Mouse (Mus musculus) gastrocnemius, adult 2 months (tissue): Measurements from ENCODE around the gene Vmn1r113. TPM values are rescaled to one million over a fixed set of nuclear protein-coding genes. Genes with fewer than 3 reads are reported as not detected.
"Not testable (repeated sequence)": the region's sequence is repeated elsewhere in the genome, so short reads cannot be mapped to it uniquely, and the experiment has no call there.

Experiments
- DNase-seq: peaks from one replicate; pipeline ENCODE4 v3.0.0; 2022
- H3K27ac ChIP-seq: fragments of 200-600 bp; 2 replicates; pipeline ENCODE4 v1.8.1; 2022; ENCODE audit warnings: mild to moderate bottlenecking
- H3K4me3 ChIP-seq: fragments of 200-600 bp; 2 replicates; pipeline ENCODE4 v1.8.1; 2022; ENCODE audit warnings: mild to moderate bottlenecking, moderate library complexity
- intact Hi-C: fragments of 180-260 bp; cut with DNase I; formaldehyde crosslinking; loops from one replicate; pipeline ENCODE4 v1.15.1; 2025
- long read RNA-seq, 2 experiments: library from polyadenylated mRNA; stranded (forward); transcript quantifications; one replicate each; pipeline ENCODE4 v2.0.0; 2021
- total RNA-seq, 2 experiments: library from RNA; stranded (reverse); gene quantifications; 2 replicates each; pipeline ENCODE4 v1.2.3; 2021

Vmn1r113 gene
- not detected for total RNA-seq
- long read RNA-seq, experiment 1, result 0 reads
- long read RNA-seq, experiment 2, result 0 reads

GRCm38 (mm10) chr7:20786985-20787384 is at the start of gene Vmn1r113:
Gene Vmn1r113, plus strand, starts transcription at chr7:20787285.
- DNase-seq, intact Hi-C loops: not testable (repeated sequence)

DNA sequence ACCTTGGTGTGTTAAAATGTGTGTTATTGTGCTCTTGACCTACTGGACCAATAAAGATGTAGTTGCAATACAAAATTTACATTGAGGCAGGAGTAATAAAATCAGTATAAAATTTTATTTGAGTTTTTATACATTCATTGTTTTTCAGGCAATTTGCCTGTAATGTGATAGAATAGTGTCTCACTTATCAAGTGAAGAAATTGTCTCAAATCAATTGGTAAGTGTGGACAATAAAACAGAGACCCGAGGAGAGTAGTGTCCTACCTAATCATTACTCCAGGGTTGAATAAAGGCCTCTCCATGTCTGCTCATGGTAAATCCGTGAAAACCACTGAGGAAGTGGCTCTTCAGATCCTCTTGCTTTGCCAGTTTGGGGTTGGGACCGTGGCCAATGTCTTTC is 16.2 kb upstream of the Vmn1r113 start, which contains the start of gene Vmn1r112:
Gene Vmn1r112 (plus strand): TSS at position 301 of the 400 bp plus-strand sequence.
- H3K27ac ChIP-seq, DNase-seq, H3K4me3 ChIP-seq, intact Hi-C loops: not testable (repeated sequence)

More at GRCm38 (mm10) chr7:20786985-20787384, at the start of gene Vmn1r113:
- H3K27ac ChIP-seq, H3K4me3 ChIP-seq: not testable (repeated sequence)

DNA sequence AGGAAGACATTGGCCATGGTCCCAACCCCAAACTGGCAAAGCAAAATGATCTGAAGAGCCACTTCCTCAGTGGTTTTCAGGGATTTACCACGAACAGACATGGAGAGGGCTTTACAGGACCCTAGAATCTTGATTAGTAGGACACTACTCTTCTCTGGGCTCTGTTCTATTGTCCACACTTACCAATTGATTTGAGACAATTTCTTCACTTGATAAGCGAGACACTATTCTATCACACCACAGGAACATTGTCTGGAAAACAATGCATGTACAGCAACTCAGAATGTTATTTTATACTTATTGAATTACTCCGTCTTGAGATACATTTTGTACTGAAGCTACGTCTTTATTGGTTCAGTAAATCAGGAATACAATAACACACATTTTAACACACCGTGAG is 25.0 kb downstream of the Vmn1r113 start, which contains the start of gene Vmn1r114:
Gene Vmn1r114 (minus strand): TSS at position 101 of the 400 bp plus-strand sequence.
- intact Hi-C loops, H3K4me3 ChIP-seq, DNase-seq: not testable (repeated sequence)

More for the DNA sequence above, 25.0 kb downstream of the Vmn1r113 start, which contains the start of gene Vmn1r114:
- H3K27ac ChIP-seq, result not testable (repeated sequence)

Other genes starting within 250 kb of the Vmn1r113 start
- gene Gm5726, start 241.5 kb upstream of the Vmn1r113 start, total RNA-seq, result not detected
- not detected for gene Gm4141, start 211.0 kb upstream of the Vmn1r113 start, total RNA-seq
- not detected for gene Gm4513, start 188.3 kb upstream of the Vmn1r113 start, total RNA-seq
- not detected for gene Vmn1r107, start 118.4 kb upstream of the Vmn1r113 start, total RNA-seq
- gene Vmn1r111, start 84.1 kb upstream of the Vmn1r113 start, total RNA-seq, result not detected
- gene Gm10668, start 56.7 kb upstream of the Vmn1r113 start, total RNA-seq, result not detected
- not detected for gene Vmn1r112, start 16.1 kb upstream of the Vmn1r113 start, total RNA-seq
- gene Vmn1r114, start 24.9 kb downstream of the Vmn1r113 start, total RNA-seq, result not detected
- not detected for gene Vmn1r115, start 57.7 kb downstream of the Vmn1r113 start, total RNA-seq
- not detected for gene Vmn1r116, start 85.0 kb downstream of the Vmn1r113 start, total RNA-seq
- gene Vmn1r117, start 96.8 kb downstream of the Vmn1r113 start, total RNA-seq, result not detected
- not detected for gene Vmn1r118, start 125.1 kb downstream of the Vmn1r113 start, total RNA-seq
- gene Vmn1r119, start 225.2 kb downstream of the Vmn1r113 start, total RNA-seq, result not detected